Mouse (Mus musculus) G1E (cell line): ENCODE measurements around the gene Dlst. TPM values are rescaled to one million over a fixed set of nuclear protein-coding genes. Genes with fewer than 3 reads are reported as not detected.

ENCODE experiments used
- ATAC-seq: 2 replicates; pipeline ENCODE4 v1.8.0; 2016; ENCODE audit warnings: mild to moderate bottlenecking; ENCODE audit not compliant: insufficient number of reproducible peaks, poor library complexity, low FRiP score, severe bottlenecking; ENCODE audit errors: extremely low read depth
- DNase-seq: peaks from one replicate; pipeline ENCODE4 v3.0.0; 2012; ENCODE audit warnings: low spot score
- H3K27me3 ChIP-seq: 2 replicates; pipeline ENCODE4 v1.6.1; 2012; ENCODE audit warnings: mild to moderate bottlenecking, low read length, inconsistent platforms; ENCODE audit not compliant: insufficient read depth
- H3K36me3 ChIP-seq: replicated peaks from 2 replicates; pipeline ENCODE3; 2012; ENCODE audit warnings: mild to moderate bottlenecking, inconsistent platforms
- H3K4me1 ChIP-seq: 2 replicates; pipeline ENCODE4 v1.6.1; 2012; ENCODE audit warnings: low read depth, low read length, inconsistent platforms, mixed read lengths; ENCODE audit not compliant: insufficient read depth
- H3K4me3 ChIP-seq: 2 replicates; pipeline ENCODE4 v1.5.1; 2012; ENCODE audit warnings: low read depth, mild to moderate bottlenecking, inconsistent platforms, low read length, moderate library complexity, mixed read lengths
- H3K9me3 ChIP-seq: replicated peaks from 2 replicates; pipeline ENCODE4 v1.6.1; 2012; ENCODE audit warnings: inconsistent platforms
- CTCF ChIP-seq: IDR thresholded peaks from 2 replicates; pipeline ENCODE4 v1.5.1; 2012; ENCODE audit warnings: low read depth, low read length, inconsistent platforms, mixed read lengths
- GATA1 ChIP-seq: IDR thresholded peaks from 2 replicates; pipeline ENCODE4 v1.6.1; 2012; ENCODE audit warnings: borderline replicate concordance, low read length, inconsistent platforms, mixed read lengths
- GATA2 ChIP-seq: IDR thresholded peaks from 2 replicates; pipeline ENCODE4 v1.6.1; 2012; ENCODE audit warnings: low read depth, low read length, inconsistent platforms, borderline replicate concordance
- POLR2AphosphoS5 ChIP-seq: IDR thresholded peaks from 2 replicates; pipeline ENCODE4 v1.6.1; 2012; ENCODE audit warnings: low read depth, low read length, inconsistent platforms; ENCODE audit not compliant: insufficient replicate concordance
- TAL1 ChIP-seq: conservative IDR thresholded peaks from 2 replicates; pipeline ENCODE4 v1.6.1; 2012; ENCODE audit warnings: low read depth, low read length, inconsistent platforms, mixed read lengths
- polyA plus RNA-seq: library from polyadenylated mRNA; stranded (reverse); fragments of >175 nt; gene quantifications from 2 replicates; pipeline ENCODE4 v1.2.3, GENCODE M21; 2012
- total RNA-seq, 2 experiments: library from RNA; stranded (forward) in 1 of 2; stranded (reverse) in 1 of 2; fragments of 200-1000 nt in 1 of 2; fragments of >200 nt in 1 of 2; fragmentation: Nextera tagmentation in 1 of 2; gene quantifications; 2 replicates each; pipeline ENCODE4 v1.2.3; 2014 to 2017

Dlst gene
- total and polyA plus RNA-seq, 3 experiments, result 213 to 728 (median 221) TPM

GRCm38 (mm10) chr12:85181475-85182344, 71.1 kb downstream of the Dlst start:
- peaks cover 83% of the 10 kb centered on the region for H3K27me3 ChIP-seq
- TF ChIP-seq TAL1, result no peak
- no peak for TF ChIP-seq GATA1
- no peak for TF ChIP-seq GATA2
- no peak for TF ChIP-seq POLR2AphosphoS5
- no peak for TF ChIP-seq CTCF
- no peak overlapping the region for H3K4me3 ChIP-seq
- H3K9me3 ChIP-seq, result no peaks in the 10 kb centered on the region
- no peak for DNase-seq
- peaks cover 16% of the 10 kb centered on the region for H3K4me1 ChIP-seq
- ATAC-seq, result no peak
- H3K36me3 ChIP-seq, result no peaks in the 10 kb centered on the region

DNA sequence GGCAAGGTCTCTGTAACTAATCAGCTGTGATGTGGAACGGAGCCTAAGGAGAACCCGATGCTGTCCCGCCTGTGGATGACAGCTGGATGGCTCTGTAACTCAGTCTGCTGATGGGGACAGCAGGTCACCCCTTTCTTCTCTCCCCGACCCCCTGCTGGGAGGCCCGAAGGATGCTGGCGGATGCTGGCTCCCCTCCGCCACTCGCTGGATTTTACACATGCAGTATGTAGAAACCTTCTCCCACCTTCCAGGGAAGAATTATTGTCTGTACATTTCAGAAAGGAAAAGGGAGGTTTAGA, 71.7 kb downstream of the Dlst start:
- ATAC-seq, result no peak
- no peaks in the 10 kb centered on the region for H3K36me3 ChIP-seq
- TF ChIP-seq POLR2AphosphoS5 (no peak), GATA1 (no peak), GATA2 (no peak), TAL1 (no peak), CTCF (no peak)
- no peak for DNase-seq
- peaks cover 77% of the 10 kb centered on the region for H3K27me3 ChIP-seq
- H3K4me3 ChIP-seq, result no peak overlapping the region
- H3K9me3 ChIP-seq, result no peaks in the 10 kb centered on the region
- peaks cover 10% of the 10 kb centered on the region for H3K4me1 ChIP-seq

- H3K27me3 ChIP-seq, result peaks cover 74% of the 10 kb centered on the region
- no peaks in the 10 kb centered on the region for H3K9me3 ChIP-seq
- H3K4me1 ChIP-seq, result peaks cover 4% of the 10 kb centered on the region
- no peak overlapping the region for H3K4me3 ChIP-seq
- TF ChIP-seq GATA2 (no peak), CTCF (no peak), GATA1 (no peak), TAL1 (no peak), POLR2AphosphoS5 (no peak)
- DNase-seq, result no peak
- ATAC-seq, result no peak
- H3K36me3 ChIP-seq, result no peaks in the 10 kb centered on the region
Observed at GRCm38 (mm10) chr12:85182898-85183297, 72.3 kb downstream of the Dlst start.

- no peaks in the 10 kb centered on the region for H3K9me3 ChIP-seq
- H3K4me1 ChIP-seq, result peaks cover 4% of the 10 kb centered on the region; the same call in 1 of the 2 replicates
- no peak for TF ChIP-seq POLR2AphosphoS5
- TF ChIP-seq TAL1, result no peak
- TF ChIP-seq GATA1, result no peak
- no peak for TF ChIP-seq GATA2
- no peak for TF ChIP-seq CTCF
- no peak overlapping the region for H3K4me3 ChIP-seq
- H3K27me3 ChIP-seq, result peaks cover 61% of the 10 kb centered on the region
- H3K36me3 ChIP-seq, result no peaks in the 10 kb centered on the region
- ATAC-seq (no peak), DNase-seq (no peak)
Observed at GRCm38 (mm10) chr12:85184118-85184517, 73.5 kb downstream of the Dlst start.

Other genes with a start within 250 kb of the Dlst start
- not detected in 2 replicates for gene Ltbp2, start 234.3 kb upstream of the Dlst start, total RNA-seq (2014; fragmentation: Nextera tagmentation)
- under 0.01 and 0.44 TPM in 2 replicates for gene Ltbp2, start 234.3 kb upstream of the Dlst start, total RNA-seq (2017)
- gene Ltbp2, start 234.3 kb upstream of the Dlst start, polyA plus RNA-seq, result not detected in 2 replicates
- gene Fcf1, start 139.9 kb upstream of the Dlst start, total RNA-seq (2014; fragmentation: Nextera tagmentation), result 81.6 and 91.3 TPM in 2 replicates
- gene Fcf1, start 139.9 kb upstream of the Dlst start, total RNA-seq (2017), result 236 and 288 TPM in 2 replicates
- 20.8 and 30.0 TPM in 2 replicates for gene Fcf1, start 139.9 kb upstream of the Dlst start, polyA plus RNA-seq
- gene Arel1, start 139.9 kb upstream of the Dlst start, total RNA-seq (2014; fragmentation: Nextera tagmentation), result 125 and 130 TPM in 2 replicates
- 122 and 124 TPM in 2 replicates for gene Arel1, start 139.9 kb upstream of the Dlst start, total RNA-seq (2017)
- gene Arel1, start 139.9 kb upstream of the Dlst start, polyA plus RNA-seq, result 7.4 and 12.7 TPM in 2 replicates
- gene Ylpm1, start 114.5 kb upstream of the Dlst start, total RNA-seq (2014; fragmentation: Nextera tagmentation), result 148 and 153 TPM in 2 replicates
- 60.8 and 61.7 TPM in 2 replicates for gene Ylpm1, start 114.5 kb upstream of the Dlst start, total RNA-seq (2017)
- 65.5 and 77.0 TPM in 2 replicates for gene Ylpm1, start 114.5 kb upstream of the Dlst start, polyA plus RNA-seq
- 12.1 and 13.5 TPM in 2 replicates for gene Prox2, start 74 bp upstream of the Dlst start, total RNA-seq (2014; fragmentation: Nextera tagmentation)
- gene Prox2, start 74 bp upstream of the Dlst start, total RNA-seq (2017), result 10.3 and 10.7 TPM in 2 replicates
- 6.8 and 7.0 TPM in 2 replicates for gene Prox2, start 74 bp upstream of the Dlst start, polyA plus RNA-seq
- gene Rps6kl1, start 40.4 kb downstream of the Dlst start, total RNA-seq (2014; fragmentation: Nextera tagmentation), result not detected in 2 replicates
- gene Rps6kl1, start 40.4 kb downstream of the Dlst start, total RNA-seq (2017), result 0.06 and 0.11 TPM in 2 replicates
- 0.03 TPM in 1 of 2 replicates, not detected in the other for gene Rps6kl1, start 40.4 kb downstream of the Dlst start, polyA plus RNA-seq
- not detected in 2 replicates for gene Pgf, start 67.0 kb downstream of the Dlst start, total RNA-seq (2014; fragmentation: Nextera tagmentation)
- 1.9 and 2.1 TPM in 2 replicates for gene Pgf, start 67.0 kb downstream of the Dlst start, total RNA-seq (2017)
- gene Pgf, start 67.0 kb downstream of the Dlst start, polyA plus RNA-seq, result not detected in 2 replicates
- gene Eif2b2, start 108.6 kb downstream of the Dlst start, total RNA-seq (2014; fragmentation: Nextera tagmentation), result 28.4 and 36.0 TPM in 2 replicates
- gene Eif2b2, start 108.6 kb downstream of the Dlst start, total RNA-seq (2017), result 136 and 155 TPM in 2 replicates
- 320 and 408 TPM in 2 replicates for gene Eif2b2, start 108.6 kb downstream of the Dlst start, polyA plus RNA-seq
- 25.2 and 33.6 TPM in 2 replicates for gene Mlh3, start 159.8 kb downstream of the Dlst start, total RNA-seq (2014; fragmentation: Nextera tagmentation)
- gene Mlh3, start 159.8 kb downstream of the Dlst start, total RNA-seq (2017), result 19.5 and 20.8 TPM in 2 replicates
- gene Mlh3, start 159.8 kb downstream of the Dlst start, polyA plus RNA-seq, result 1.9 and 2.2 TPM in 2 replicates
- 57.0 and 57.3 TPM in 2 replicates for gene Acyp1, start 177.6 kb downstream of the Dlst start, total RNA-seq (2014; fragmentation: Nextera tagmentation)
- 285 and 291 TPM in 2 replicates for gene Acyp1, start 177.6 kb downstream of the Dlst start, total RNA-seq (2017)
- gene Acyp1, start 177.6 kb downstream of the Dlst start, polyA plus RNA-seq, result 97.7 and 127 TPM in 2 replicates
- gene Zc2hc1c, start 177.8 kb downstream of the Dlst start, total RNA-seq (2014; fragmentation: Nextera tagmentation), result not detected in 2 replicates
- gene Zc2hc1c, start 177.8 kb downstream of the Dlst start, total RNA-seq (2017), result 1.2 and 1.3 TPM in 2 replicates
- 0.03 and 0.04 TPM in 2 replicates for gene Zc2hc1c, start 177.8 kb downstream of the Dlst start, polyA plus RNA-seq
- gene Nek9, start 228.5 kb downstream of the Dlst start, total RNA-seq (2014; fragmentation: Nextera tagmentation), result 126 TPM in 2 replicates
- 59.1 and 62.9 TPM in 2 replicates for gene Nek9, start 228.5 kb downstream of the Dlst start, total RNA-seq (2017)
- 30.3 and 30.5 TPM in 2 replicates for gene Nek9, start 228.5 kb downstream of the Dlst start, polyA plus RNA-seq